Mouse (Mus musculus): ENCODE results near the gene Asb14. TPM values are rescaled to one million over a fixed set of nuclear protein-coding genes. Genes with fewer than 3 reads are reported as not detected.
"Not testable (repeated sequence)": the region's sequence is repeated elsewhere in the genome, so short reads cannot be mapped to it uniquely, and the experiment has no call there.

Asb14 gene
- total RNA-seq, 2 experiments from 2014 or later, result not detected

DNA sequence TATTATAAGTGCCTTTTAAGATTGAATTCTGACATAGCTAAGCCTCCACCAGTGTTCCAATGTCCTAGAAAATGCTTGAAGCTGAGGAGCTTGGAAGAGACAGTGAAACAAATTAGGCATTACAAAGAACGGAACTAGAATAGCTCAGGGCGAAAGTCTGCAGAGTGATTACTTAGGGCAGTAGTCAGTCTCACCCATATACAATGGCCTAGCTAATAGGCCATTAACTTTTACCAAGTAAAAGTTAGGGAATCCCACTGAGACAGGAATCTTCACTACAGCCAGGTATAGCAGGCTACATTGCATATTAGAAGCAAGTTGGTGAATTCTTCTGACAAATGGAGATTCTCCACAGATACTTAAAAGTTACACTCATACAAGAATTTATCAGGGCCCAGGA is 61.8 kb downstream of the Asb14 start:
- DNase-seq (ENCODE audit: extremely low spot score in 1 of 2, low spot score in 1 of 2), result not testable (repeated sequence)

DNA sequence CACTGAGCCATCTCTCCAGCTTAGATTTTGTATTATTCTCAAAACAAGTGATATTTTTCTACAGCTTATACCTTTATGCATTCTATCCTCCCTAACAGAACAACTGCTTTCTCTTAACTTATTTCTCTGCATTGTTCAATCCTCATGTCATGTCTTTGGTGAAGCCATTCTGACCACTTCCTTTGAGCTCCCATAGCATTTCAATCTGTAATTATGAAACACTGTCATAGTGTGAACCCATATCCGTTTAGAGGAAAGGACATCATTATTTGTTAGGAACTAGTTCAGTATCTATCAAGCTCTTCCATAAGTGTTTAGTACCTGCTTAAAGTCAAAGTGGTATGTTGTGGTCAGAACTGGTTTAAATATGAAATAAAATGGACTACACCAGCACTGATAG is 66.2 kb downstream of the Asb14 start:
- no peak for DNase-seq (ENCODE audit: extremely low spot score in 1 of 2, low spot score in 1 of 2)

Other genes starting within 250 kb of the Asb14 start
- gene Pde12, start 224.7 kb upstream of the Asb14 start, total RNA-seq (2021), result 1 to 10 TPM; 7.6 to 8.0 TPM
- gene Dnah12, start 201.3 kb upstream of the Asb14 start, total RNA-seq (2021), result under 1 TPM; 0.12 to 0.31 TPM
- 10 to 100 TPM; 57.9 to 59.0 TPM for gene Appl1, start 76.7 kb downstream of the Asb14 start, total RNA-seq (2021)
- gene Hesx1, start 99.9 kb downstream of the Asb14 start, total RNA-seq (2021), result not detected
- 1 to 10 TPM; 3.1 to 3.9 TPM for gene Il17rd, start 144.4 kb downstream of the Asb14 start, total RNA-seq (2021)
- gene Arhgef3, start 220.3 kb downstream of the Asb14 start, total RNA-seq (2021), result 10 to 100 TPM; 61.4 to 77.2 TPM

Measured in layer of hippocampus, postnatal 25 days (tissue).